Mouse (Mus musculus) T-cell, adult 2 months (primary cell): Measurements from ENCODE around the gene Ogdh.

Experiments
- DNase-seq: peaks from one replicate; pipeline ENCODE4 v3.0.0; 2022; ENCODE audit warnings: low spot score

Ogdh gene

GRCm38 (mm10) chr11:6296077-6296476 is 4.6 kb downstream of the Ogdh start:
- no peak for DNase-seq

- DNase-seq, result no peak
Observed at GRCm38 (mm10) chr11:6299435-6299834, 8.0 kb downstream of the Ogdh start.

GRCm38 (mm10) chr11:6302793-6303192 is 11.4 kb downstream of the Ogdh start:
- no peak for DNase-seq

- no peak for DNase-seq
Observed at GRCm38 (mm10) chr11:6305943-6306430, 14.6 kb downstream of the Ogdh start.

GRCm38 (mm10) chr11:6308181-6308580 is 16.7 kb downstream of the Ogdh start:
- no peak for DNase-seq

GRCm38 (mm10) chr11:6313874-6314406 is 22.5 kb downstream of the Ogdh start:
- no peak for DNase-seq

GRCm38 (mm10) chr11:6316821-6317220 is 25.4 kb downstream of the Ogdh start:
- DNase-seq, result no peak

GRCm38 (mm10) chr11:6318559-6318958 is 27.1 kb downstream of the Ogdh start:
- no peak for DNase-seq

GRCm38 (mm10) chr11:6319374-6319773 is 27.9 kb downstream of the Ogdh start:
- no peak for DNase-seq

- no peak for DNase-seq
Observed at GRCm38 (mm10) chr11:6322086-6322485, 30.7 kb downstream of the Ogdh start.

- no peak for DNase-seq
Observed at GRCm38 (mm10) chr11:6323348-6323747, 31.9 kb downstream of the Ogdh start.

- DNase-seq, result no peak
Observed at GRCm38 (mm10) chr11:6331256-6331655, 39.8 kb downstream of the Ogdh start.

GRCm38 (mm10) chr11:6332606-6333005 is 41.2 kb downstream of the Ogdh start:
- DNase-seq, result peak; percentile 45

- no peak for DNase-seq
Observed at GRCm38 (mm10) chr11:6333403-6333802, 42.0 kb downstream of the Ogdh start.

- no peak for DNase-seq
Observed at GRCm38 (mm10) chr11:6335321-6335720, 43.9 kb downstream of the Ogdh start.

GRCm38 (mm10) chr11:6336689-6337088 is 45.3 kb downstream of the Ogdh start:
- no peak for DNase-seq

GRCm38 (mm10) chr11:6345956-6346355 is 54.5 kb downstream of the Ogdh start:
- DNase-seq, result no peak

- no peak for DNase-seq
Observed at GRCm38 (mm10) chr11:6346966-6347365, 55.5 kb downstream of the Ogdh start.

- DNase-seq, result no peak
Observed at GRCm38 (mm10) chr11:6348681-6349200, 57.3 kb downstream of the Ogdh start.

GRCm38 (mm10) chr11:6349586-6349985 is 58.2 kb downstream of the Ogdh start:
- no peak for DNase-seq

GRCm38 (mm10) chr11:6355106-6355505 is 63.7 kb downstream of the Ogdh start:
- DNase-seq, result no peak

GRCm38 (mm10) chr11:6364581-6365275 is 73.3 kb downstream of the Ogdh start:
- DNase-seq, result no peak

- peak; percentile 87 for DNase-seq
Observed at GRCm38 (mm10) chr11:6365885-6366284, 74.5 kb downstream of the Ogdh start.

- no peak for DNase-seq
Observed at GRCm38 (mm10) chr11:6366434-6366833, 75.0 kb downstream of the Ogdh start.
